In genomic region chr8:124604066-124604465, GRCm38 (mm10) we compare ENCODE assay signal across 17 mouse cellular contexts. TPM values are rescaled to one million over a fixed set of nuclear protein-coding genes. Genes with fewer than 3 reads are reported as not detected.
A peak's percentile ranks its signal among the peaks of the same experiment; 100 is the strongest.
DNase-seq lines count a peak whose midpoint lies in the region; ATAC-seq and TF ChIP-seq lines count a peak whose summit lies in the region.
"Had no signal": no experiment of that assay in that cellular context is flagged by ENCODE, and none has a peak within 500 bp of the region (broad histone marks: within the 10 kb centered on the region; RNA-seq: fewer than 3 reads in every experiment).

No protein-coding gene starts in this region.

- H3K4me3 ChIP-seq in layer of hippocampus, adult 2 months, result no peak overlapping the region
- H3K4me3 ChIP-seq in forebrain, embryonic 13.5 days, result no peak overlapping the region
- H3K4me3 ChIP-seq: embryonic facial prominence, embryonic 12.5 days; forebrain, embryonic 10.5 days had no signal

- peak; percentile 24 for DNase-seq in adrenal gland, postnatal 25 days
- no peak for DNase-seq in adrenal gland, adult 18-20 months (ENCODE audit: low spot score in 2 of 2)
- DNase-seq in layer of hippocampus, adult 2 months (ENCODE audit: low spot score in 2 of 2), result no peak
- no peak for DNase-seq in layer of hippocampus, adult 9-10 months (ENCODE audit: low spot score)
- DNase-seq in 416B (ENCODE audit: low read depth), result peak; percentile 11
- no peak for DNase-seq in ovary, postnatal 10 days (ENCODE audit: low spot score)
- DNase-seq: B cell, adult 2 months; cerebellum, postnatal 25 days; heart, postnatal 10 days; layer of hippocampus, postnatal 36 days had no signal

- no peaks in the 10 kb centered on the region for H3K9me3 ChIP-seq in forebrain, embryonic 13.5 days (replicated peaks)
- H3K9me3 ChIP-seq: embryonic facial prominence, embryonic 12.5 days; forebrain, embryonic 10.5 days; G1E had no signal

- peak; percentile 27; the same call in 1 of the 2 replicates for ATAC-seq in erythroid progenitor cell, adult 5-6 weeks (replicated peaks; ENCODE audit: low FRiP score, poor library complexity, severe bottlenecking)
- no peak for ATAC-seq in forebrain, embryonic 13.5 days

- no peaks in the 10 kb centered on the region for H3K36me3 ChIP-seq in forebrain, embryonic 13.5 days (ENCODE audit: poor library complexity, severe bottlenecking)
- H3K36me3 ChIP-seq: embryonic facial prominence, embryonic 12.5 days; forebrain, embryonic 10.5 days; G1E had no signal

- no peaks in the 10 kb centered on the region for H3K4me1 ChIP-seq in forebrain, embryonic 13.5 days
- H3K4me1 ChIP-seq: embryonic facial prominence, embryonic 12.5 days; forebrain, embryonic 10.5 days had no signal

- WGBS in forebrain, embryonic 13.5 days, result 80% methylated on average over 5 of the region's 5 CpGs

- no peak overlapping the region for H3K27ac ChIP-seq in layer of hippocampus, adult 2 months
- H3K27ac ChIP-seq in forebrain, embryonic 13.5 days, result no peak overlapping the region
- H3K27ac ChIP-seq: embryonic facial prominence, embryonic 12.5 days; forebrain, embryonic 10.5 days had no signal

- no peak overlapping the region for H3K4me2 ChIP-seq in forebrain, embryonic 13.5 days
- H3K4me2 ChIP-seq: embryonic facial prominence, embryonic 12.5 days had no signal

- peaks cover 8% of the 10 kb centered on the region; the same call in 1 of the 2 replicates for H3K27me3 ChIP-seq in forebrain, embryonic 13.5 days
- H3K27me3 ChIP-seq: embryonic facial prominence, embryonic 12.5 days had no signal

- no peak overlapping the region for H3K9ac ChIP-seq in forebrain, embryonic 13.5 days
- H3K9ac ChIP-seq: embryonic facial prominence, embryonic 12.5 days had no signal

- peak; percentile 54 for TF ChIP-seq CTCF in layer of hippocampus, adult 2 months (conservative IDR thresholded peaks at IDR 0.05)

RNA-seq across cellular contexts. Expression of gene Capn9, which starts 28.2 kb away (rescaled TPM):
- total RNA-seq in adrenal gland, postnatal 25 days (2021), result 0.91 TPM in 1 of 2 replicates, not detected in the other
- under 1 TPM in 1 of 2 experiments, not detected in 1; 0.36 TPM for total RNA-seq in adrenal gland, adult 18-20 months (2021)
- total RNA-seq in layer of hippocampus, adult 2 months (2021), result under 1 TPM; 0.34 to 0.79 TPM
- total RNA-seq in erythroid progenitor cell, adult 5-6 weeks (2015; ENCODE audit: low replicate concordance), result not detected in 2 replicates
- total RNA-seq in erythroid progenitor cell, adult 5-6 weeks (2017; ENCODE audit: low replicate concordance), result not detected in 2 replicates
- polyA plus RNA-seq in forebrain, embryonic 13.5 days (2015; fragmentation: Nextera tagmentation; extraction: Ambion mirVana), result 0.06 TPM in 1 of 2 replicates, not detected in the other
- total RNA-seq: G1E; granulocyte monocyte progenitor cell, adult 5-6 weeks; heart, postnatal 10 days had no signal
- polyA plus RNA-seq: embryonic facial prominence, embryonic 12.5 days; forebrain, embryonic 10.5 days; G1E; limb, embryonic 11.5 days had no signal

RNA-seq across cellular contexts. Expression of gene Agt, which starts 34.6 kb away (rescaled TPM):
- total RNA-seq in adrenal gland, postnatal 25 days (2021), result 1.7 and 9.7 TPM in 2 replicates
- total RNA-seq in adrenal gland, adult 18-20 months (2021), result 10 to 100 TPM in 1 of 2 experiments, 1 to 10 TPM in 1; 1.8 to 11.9 TPM
- total RNA-seq in layer of hippocampus, adult 2 months (2021), result 10 to 100 TPM; 29.9 to 33.9 TPM
- 1.1 and 2.5 TPM in 2 replicates for total RNA-seq in erythroid progenitor cell, adult 5-6 weeks (2015; ENCODE audit: low replicate concordance)
- not detected in 2 replicates for total RNA-seq in erythroid progenitor cell, adult 5-6 weeks (2017; ENCODE audit: low replicate concordance)
- polyA plus RNA-seq in forebrain, embryonic 13.5 days (2015; fragmentation: Nextera tagmentation; extraction: Ambion mirVana), result 0.21 TPM in 1 of 2 replicates, not detected in the other
- total RNA-seq: G1E; granulocyte monocyte progenitor cell, adult 5-6 weeks had no signal
- polyA plus RNA-seq: forebrain, embryonic 10.5 days; G1E; limb, embryonic 11.5 days had no signal

RNA-seq across cellular contexts. Expression of gene 2310022B05Rik, which starts 59.1 kb away (rescaled TPM):
- total RNA-seq in adrenal gland, postnatal 25 days (2021), result 41.0 and 46.1 TPM in 2 replicates
- total RNA-seq in adrenal gland, adult 18-20 months (2021), result 10 to 100 TPM; 27.4 to 34.7 TPM
- 10 to 100 TPM; 76.5 to 77.4 TPM for total RNA-seq in layer of hippocampus, adult 2 months (2021)
- total RNA-seq in erythroid progenitor cell, adult 5-6 weeks (2015; ENCODE audit: low replicate concordance), result 38.6 and 42.8 TPM in 2 replicates
- total RNA-seq in erythroid progenitor cell, adult 5-6 weeks (2017; ENCODE audit: low replicate concordance), result 12.5 and 17.8 TPM in 2 replicates
- 18.0 and 19.2 TPM in 2 replicates for polyA plus RNA-seq in forebrain, embryonic 13.5 days (2015; fragmentation: Nextera tagmentation; extraction: Ambion mirVana)

Comparison
In these comparisons a context has a peak if more than half of its experiments do, and no peak if none do; other contexts are left out.
1. DNase-seq: peak in adrenal gland, postnatal 25 days (single experiment) and 416B (single experiment); none in adrenal gland, adult 18-20 months (0 of 2), layer of hippocampus, adult 2 months (0 of 2), layer of hippocampus, adult 9-10 months (single experiment) and ovary, postnatal 10 days (single experiment).